Mouse (Mus musculus) liver, adult 2 months (tissue): Measurements from ENCODE around the gene Insyn1.

Experiments
- CTCF ChIP-seq: fragments of 200-500 bp; IDR thresholded peaks from 2 replicates; pipeline ENCODE4 v1.5.1; 2011; ENCODE audit warnings: low read depth, low read length, control low read depth
- POLR2A ChIP-seq: fragments of 200-500 bp; IDR thresholded peaks from 2 replicates; pipeline ENCODE4 v1.6.1; 2011; ENCODE audit warnings: low read length, control low read depth; ENCODE audit not compliant: insufficient read depth; ENCODE audit errors: extremely low read depth

- TF ChIP-seq CTCF (no peak), POLR2A (no peak)
These were observed 53.5 kb downstream of the Insyn1 start for GRCm38 (mm10) chr9:58541895-58542338.
